Mouse (Mus musculus): ENCODE data around the gene Rpl10-ps3.

The Rpl10-ps3 gene

GRCm38 (mm10) chr9:50305666-50306402, 38.9 kb downstream of the Rpl10-ps3 start:
- DNase-seq, result no peak

GRCm38 (mm10) chr9:50305046-50305445, 39.7 kb downstream of the Rpl10-ps3 start:
- DNase-seq, result no peak

- no peak for DNase-seq
Observed at GRCm38 (mm10) chr9:50304004-50304403, 40.8 kb downstream of the Rpl10-ps3 start.

- no peak for DNase-seq
Observed at GRCm38 (mm10) chr9:50301722-50302121, 43.0 kb downstream of the Rpl10-ps3 start.

- DNase-seq, result no peak
Observed at GRCm38 (mm10) chr9:50298389-50298788, 46.4 kb downstream of the Rpl10-ps3 start.
